Mouse (Mus musculus): ENCODE measurements around the gene Gm11634.
A peak's percentile ranks its signal among the peaks of the same experiment; 100 is the strongest.
"Not testable (repeated sequence)": the region's sequence is repeated elsewhere in the genome, so short reads cannot be mapped to it uniquely, and the experiment has no call there.

Gm11634 gene

GRCm38 (mm10) chr11:101599156-101599555 is at the start of gene Gm11634:
Gene Gm11634, minus strand, starts transcription at chr11:101599256.
- ATAC-seq (ENCODE audit: low TSS enrichment): no peak

GRCm38 (mm10) chr11:101647093-101647492 is 48.0 kb upstream of the Gm11634 start:
- not testable (repeated sequence) for ATAC-seq (ENCODE audit: low TSS enrichment)

- not testable (repeated sequence) for ATAC-seq (ENCODE audit: low TSS enrichment)
These were observed 47.3 kb upstream of the Gm11634 start for GRCm38 (mm10) chr11:101646283-101646794.

- peak; percentile 88 for ATAC-seq (ENCODE audit: low TSS enrichment)
These were observed 46.6 kb upstream of the Gm11634 start for GRCm38 (mm10) chr11:101645411-101646282.

GRCm38 (mm10) chr11:101645043-101645410 is 46.0 kb upstream of the Gm11634 start:
- not testable (repeated sequence) for ATAC-seq (ENCODE audit: low TSS enrichment)

- ATAC-seq (ENCODE audit: low TSS enrichment): no peak
These were observed 45.5 kb upstream of the Gm11634 start for GRCm38 (mm10) chr11:101644591-101644990.

GRCm38 (mm10) chr11:101642931-101643330 is 43.9 kb upstream of the Gm11634 start:
- ATAC-seq (ENCODE audit: low TSS enrichment): no peak

- ATAC-seq (ENCODE audit: low TSS enrichment): peak; percentile 75
These were observed 42.9 kb upstream of the Gm11634 start for GRCm38 (mm10) chr11:101641710-101642642.

- ATAC-seq (ENCODE audit: low TSS enrichment): peak; percentile 68
These were observed 42.0 kb upstream of the Gm11634 start for GRCm38 (mm10) chr11:101640857-101641709.

- no peak for ATAC-seq (ENCODE audit: low TSS enrichment)
These were observed 40.7 kb upstream of the Gm11634 start for GRCm38 (mm10) chr11:101639761-101640160.

GRCm38 (mm10) chr11:101635660-101636059 is 36.6 kb upstream of the Gm11634 start:
- ATAC-seq (ENCODE audit: low TSS enrichment): no peak

GRCm38 (mm10) chr11:101628733-101629417 is 29.8 kb upstream of the Gm11634 start:
- not testable (repeated sequence) for ATAC-seq (ENCODE audit: low TSS enrichment)

- ATAC-seq (ENCODE audit: low TSS enrichment): peak; percentile 69
These were observed 29.0 kb upstream of the Gm11634 start for GRCm38 (mm10) chr11:101627857-101628559.

GRCm38 (mm10) chr11:101626995-101627856 is 28.2 kb upstream of the Gm11634 start, which contains the start of gene Rdm1:
Gene Rdm1, plus strand, starts transcription at chr11:101627195.
- ATAC-seq (ENCODE audit: low TSS enrichment): peak; percentile 84

GRCm38 (mm10) chr11:101626649-101626994 is 27.6 kb upstream of the Gm11634 start:
- ATAC-seq (ENCODE audit: low TSS enrichment): no peak

GRCm38 (mm10) chr11:101620022-101620655 is 21.1 kb upstream of the Gm11634 start:
- not testable (repeated sequence) for ATAC-seq (ENCODE audit: low TSS enrichment)

GRCm38 (mm10) chr11:101618596-101618995 is 19.5 kb upstream of the Gm11634 start:
- ATAC-seq (ENCODE audit: low TSS enrichment): no peak

GRCm38 (mm10) chr11:101617849-101618248 is 18.8 kb upstream of the Gm11634 start:
- ATAC-seq (ENCODE audit: low TSS enrichment): no peak

Data from frontal cortex, adult (tissue).